Mouse (Mus musculus) stomach, embryonic 15.5 days (tissue): ENCODE measurements around the gene Samd13. TPM values are rescaled to one million over a fixed set of nuclear protein-coding genes. Genes with fewer than 3 reads are reported as not detected.

Source experiments
- ATAC-seq: fragments of 200-750 bp; cut with Nextera tagmentation; 2 replicates; pipeline ENCODE4 v1.8.0; 2017; ENCODE audit warnings: low read depth, moderate number of reproducible peaks, moderate TSS enrichment; ENCODE audit not compliant: insufficient read depth, low FRiP score
- H3K27ac ChIP-seq: fragments of 300-500 bp; sonication (generic); 2 replicates; pipeline ENCODE4 v1.5.1; 2015; ENCODE audit warnings: mild to moderate bottlenecking, inconsistent platforms
- H3K27me3 ChIP-seq: fragments of 300-500 bp; sonication (generic); replicated peaks from 2 replicates; pipeline ENCODE4 v1.6.1; 2015; ENCODE audit warnings: inconsistent platforms
- H3K36me3 ChIP-seq: fragments of 300-500 bp; sonication (generic); 2 replicates; pipeline ENCODE4 v1.6.1; 2015; ENCODE audit warnings: inconsistent platforms
- H3K4me1 ChIP-seq: fragments of 300-500 bp; sonication (generic); 2 replicates; pipeline ENCODE4 v1.6.1; 2015; ENCODE audit warnings: inconsistent platforms
- H3K4me2 ChIP-seq: fragments of 300-500 bp; sonication (generic); 2 replicates; pipeline ENCODE4 v1.6.1; 2015; ENCODE audit warnings: mild to moderate bottlenecking, inconsistent platforms
- H3K4me3 ChIP-seq: fragments of 300-500 bp; sonication (generic); replicated peaks from 2 replicates; pipeline ENCODE4 v1.5.1; 2015; ENCODE audit warnings: inconsistent platforms
- H3K9ac ChIP-seq: fragments of 300-500 bp; sonication (generic); 2 replicates; pipeline ENCODE4 v1.6.1; 2015; ENCODE audit warnings: inconsistent platforms
- H3K9me3 ChIP-seq: fragments of 300-500 bp; sonication (generic); 2 replicates; pipeline ENCODE4 v1.6.1; 2016; ENCODE audit warnings: inconsistent platforms
- WGBS: fragments of 180-500 bp; shearing (Covaris S2); methylation state at CpG from one replicate; pipeline ENCODE4 v1.1.7; 2015; 5-methylcytosine and 5-hydroxymethylcytosine counted together
- polyA plus RNA-seq: library from polyadenylated mRNA; unstranded; fragments of >200 nt; fragmentation: Nextera tagmentation; extraction: Ambion mirVana; gene quantifications from 2 replicates; pipeline ENCODE4 v1.2.1, GENCODE M21; 2015

Samd13 gene
- polyA plus RNA-seq, 1 experiment from 2014 or later = 0.67 TPM

DNA sequence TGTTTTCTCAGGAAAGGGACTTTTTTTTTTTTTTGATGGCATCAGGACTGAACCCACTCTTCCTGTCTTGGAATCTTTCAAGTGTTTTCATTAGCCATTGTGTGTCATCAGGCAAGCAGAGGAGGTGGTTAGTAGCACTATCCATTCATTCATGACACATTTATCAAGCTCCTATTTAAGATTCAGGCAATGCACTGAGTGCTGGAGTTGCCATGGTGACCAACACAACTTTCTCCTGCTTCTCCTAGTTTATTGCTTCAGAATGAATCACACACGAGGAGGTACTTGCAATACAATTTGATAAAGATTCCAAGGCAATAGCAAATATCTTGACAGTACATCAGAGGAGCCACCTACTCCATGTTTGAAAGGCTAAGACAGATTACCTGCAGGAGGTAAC lies 78.0 kb downstream of the Samd13 start:
- Histone ChIP-seq H3K4me2 (no peak overlapping the region), H3K27me3 (no peaks in the 10 kb centered on the region), H3K4me1 (no peaks in the 10 kb centered on the region), H3K9me3 (no peaks in the 10 kb centered on the region), H3K4me3 (no peak overlapping the region), H3K36me3 (no peaks in the 10 kb centered on the region), H3K9ac (no peak overlapping the region), H3K27ac (no peak overlapping the region)
- ATAC-seq = no peak
- WGBS = 20% methylated on average over 1 of the region's 1 CpGs

DNA sequence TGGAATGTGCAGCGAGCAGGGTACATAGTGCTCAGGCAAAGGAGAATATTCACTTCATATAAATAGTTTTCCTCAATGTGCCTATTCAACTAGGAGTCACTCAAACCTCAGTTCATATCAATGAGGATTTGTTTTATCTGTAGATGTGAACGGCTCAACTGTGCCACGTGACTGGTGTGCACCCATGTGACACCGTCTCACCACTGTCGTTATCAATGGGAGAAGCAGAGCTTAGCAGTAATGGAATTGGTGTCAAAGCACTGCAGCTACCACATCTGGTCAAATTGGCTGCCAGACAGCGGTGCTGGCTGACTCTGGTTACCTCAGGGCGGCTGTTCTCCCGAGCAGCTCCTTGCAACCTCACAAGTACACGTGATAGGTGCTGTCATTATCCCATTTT lies 80.7 kb downstream of the Samd13 start:
- WGBS = 72% methylated on average over 9 of the region's 9 CpGs
- no peak overlapping the region for H3K4me2 ChIP-seq
- no peaks in the 10 kb centered on the region for H3K36me3 ChIP-seq

DNA sequence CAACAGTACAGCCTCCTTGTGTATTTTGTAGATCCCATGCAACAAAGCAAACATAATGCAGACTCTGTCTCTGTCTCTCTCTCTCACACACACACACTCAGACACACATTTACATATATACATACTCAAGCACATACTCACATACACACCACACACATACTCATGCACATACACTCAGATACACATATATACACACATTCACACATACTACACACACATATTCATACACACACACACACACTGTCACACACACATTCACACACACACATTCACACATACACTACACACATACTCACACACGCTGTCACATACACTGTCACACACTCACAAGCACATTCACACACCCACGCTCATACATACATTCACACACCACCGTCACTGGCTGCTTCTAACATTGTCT lies 82.9 kb downstream of the Samd13 start:
- Histone ChIP-seq H3K4me1 (0 out of 2 replicates have a peak, but pooled peaks cover 2% of the 10 kb centered on the region), H3K4me3 (no peak overlapping the region), H3K9ac (no peak overlapping the region), H3K9me3 (no peaks in the 10 kb centered on the region), H3K27ac (no peak overlapping the region), H3K4me2 (no peak overlapping the region), H3K36me3 (no peaks in the 10 kb centered on the region), H3K27me3 (no peaks in the 10 kb centered on the region)
- ATAC-seq = no peak
- WGBS = 91% methylated on average over 3 of the region's 3 CpGs

More for the DNA sequence above, 80.7 kb downstream of the Samd13 start:
- Histone ChIP-seq H3K27ac (no peak overlapping the region), H3K9ac (no peak overlapping the region), H3K4me1 (no peaks in the 10 kb centered on the region), H3K27me3 (no peaks in the 10 kb centered on the region), H3K9me3 (no peaks in the 10 kb centered on the region), H3K4me3 (no peak overlapping the region)
- no peak for ATAC-seq

DNA sequence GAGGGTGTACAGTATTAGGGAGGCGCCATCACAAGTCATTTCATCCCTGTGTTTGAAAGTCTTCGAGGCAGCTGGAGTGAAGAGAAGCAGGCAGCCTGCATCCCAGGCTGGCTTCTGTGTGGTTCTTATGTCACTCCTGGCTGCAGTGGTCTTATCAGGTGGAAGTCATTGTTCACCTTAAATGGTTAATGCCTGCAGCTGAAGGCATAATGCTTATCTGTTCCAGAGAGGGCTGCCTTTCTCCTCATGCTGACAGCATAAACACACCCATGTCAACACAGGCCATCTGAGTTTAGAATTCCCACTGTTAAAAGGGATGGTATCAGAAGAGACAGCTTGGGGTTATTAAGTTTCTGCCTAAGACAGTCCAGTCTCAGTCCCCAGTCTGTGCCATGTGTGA lies 84.2 kb downstream of the Samd13 start:
- Histone ChIP-seq H3K4me3 (no peak overlapping the region), H3K4me1 (0 out of 2 replicates have a peak, but pooled peaks cover 2% of the 10 kb centered on the region), H3K27ac (no peak overlapping the region), H3K27me3 (no peaks in the 10 kb centered on the region), H3K36me3 (no peaks in the 10 kb centered on the region), H3K9me3 (no peaks in the 10 kb centered on the region), H3K9ac (no peak overlapping the region), H3K4me2 (no peak overlapping the region)
- WGBS = 58% methylated on average over 2 of the region's 2 CpGs
- ATAC-seq = no peak

DNA sequence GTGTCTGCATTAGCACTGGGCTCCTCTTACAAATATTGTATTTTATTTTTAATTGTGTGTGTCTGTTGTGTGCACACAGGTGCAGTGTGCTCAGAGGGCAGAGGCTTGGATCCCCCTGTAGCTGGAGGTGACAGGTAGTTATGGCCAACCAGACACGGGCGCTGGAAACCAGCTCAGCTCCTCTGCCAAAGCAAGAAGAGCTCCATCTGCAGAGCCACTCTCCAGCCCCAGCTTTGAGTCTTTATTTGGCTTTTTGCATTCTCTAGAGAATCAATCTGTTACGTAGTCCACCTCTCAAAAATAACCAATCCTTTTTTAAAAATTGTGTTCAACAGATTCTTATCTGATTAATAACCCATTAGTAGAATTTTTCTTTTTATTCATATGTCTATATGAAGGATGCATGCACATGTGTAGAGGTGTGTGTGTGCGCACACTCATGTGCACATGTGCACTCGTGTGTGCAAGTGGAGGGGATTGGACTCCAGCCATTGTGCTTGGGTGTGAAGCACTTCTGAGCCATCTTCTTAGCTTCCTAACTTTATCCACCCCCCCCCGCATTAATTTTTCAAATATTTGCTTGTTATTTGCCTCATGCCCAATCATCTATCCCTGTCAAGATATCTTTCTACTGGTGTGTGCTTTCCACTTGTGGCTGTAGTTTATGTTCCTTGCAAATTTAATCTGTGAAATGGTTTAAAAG lies 86.0 kb downstream of the Samd13 start:
- Histone ChIP-seq H3K36me3 (no peaks in the 10 kb centered on the region), H3K4me3 (no peak overlapping the region), H3K27me3 (no peaks in the 10 kb centered on the region), H3K9ac (no peak overlapping the region), H3K4me1 (0 out of 2 replicates have a peak, but pooled peaks cover 2% of the 10 kb centered on the region), H3K4me2 (no peak overlapping the region), H3K9me3 (no peaks in the 10 kb centered on the region), H3K27ac (no peak overlapping the region)
- ATAC-seq = no peak
- WGBS = 74% methylated on average over 6 of the region's 6 CpGs

DNA sequence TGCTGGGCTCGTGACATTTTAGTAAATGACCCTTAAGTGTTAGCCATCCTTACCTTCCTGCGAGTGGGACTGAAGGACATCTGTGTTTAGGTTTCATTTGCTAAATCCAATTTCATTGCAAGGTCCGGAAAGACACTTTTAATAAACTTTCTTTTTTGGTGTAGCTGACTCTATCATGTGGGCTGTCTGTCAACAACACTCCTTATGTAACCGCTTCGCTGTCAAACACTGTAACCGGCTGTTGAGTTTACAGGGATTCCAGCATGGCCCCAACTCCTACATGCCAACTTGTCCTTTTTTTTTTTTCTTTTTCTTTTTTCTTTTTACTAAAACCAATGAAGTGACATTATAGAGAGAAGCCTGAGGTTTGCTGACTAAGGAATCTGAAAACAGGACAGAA lies 87.0 kb downstream of the Samd13 start:
- 57% methylated on average over 6 of the region's 6 CpGs for whole genome bisulfite sequencing

DNA sequence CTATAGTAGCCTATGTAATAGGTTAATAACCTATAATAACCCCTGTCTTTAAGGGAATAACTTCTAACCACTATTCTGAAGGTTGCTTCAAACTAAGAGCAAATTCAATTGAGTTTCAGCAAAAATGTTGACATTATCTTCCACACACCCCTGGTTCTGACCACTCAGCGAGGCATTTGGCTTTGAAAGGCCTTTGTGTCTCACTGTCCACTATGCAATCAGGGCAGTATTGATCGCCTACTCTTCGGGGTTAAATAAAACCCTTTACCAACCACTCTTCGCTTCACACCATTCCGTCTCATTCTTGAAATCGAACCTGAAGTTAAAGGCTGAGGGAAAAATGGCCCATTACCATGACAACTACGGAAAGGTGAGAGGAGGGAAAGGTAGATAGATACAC lies 88.5 kb downstream of the Samd13 start:
- no peak for ATAC-seq
- Histone ChIP-seq H3K4me2 (no peak overlapping the region), H3K4me3 (no peak overlapping the region), H3K4me1 (0 out of 2 replicates have a peak, but pooled peaks cover 2% of the 10 kb centered on the region), H3K27ac (no peak overlapping the region), H3K36me3 (no peaks in the 10 kb centered on the region), H3K27me3 (no peaks in the 10 kb centered on the region), H3K9me3 (no peaks in the 10 kb centered on the region), H3K9ac (no peak overlapping the region)
- WGBS = 84% methylated on average over 7 of the region's 7 CpGs

More for the DNA sequence above, 87.0 kb downstream of the Samd13 start:
- Histone ChIP-seq H3K4me3 (no peak overlapping the region), H3K4me2 (no peak overlapping the region), H3K36me3 (no peaks in the 10 kb centered on the region), H3K27ac (no peak overlapping the region), H3K27me3 (no peaks in the 10 kb centered on the region), H3K4me1 (0 out of 2 replicates have a peak, but pooled peaks cover 2% of the 10 kb centered on the region), H3K9me3 (no peaks in the 10 kb centered on the region), H3K9ac (no peak overlapping the region)
- no peak for ATAC-seq

DNA sequence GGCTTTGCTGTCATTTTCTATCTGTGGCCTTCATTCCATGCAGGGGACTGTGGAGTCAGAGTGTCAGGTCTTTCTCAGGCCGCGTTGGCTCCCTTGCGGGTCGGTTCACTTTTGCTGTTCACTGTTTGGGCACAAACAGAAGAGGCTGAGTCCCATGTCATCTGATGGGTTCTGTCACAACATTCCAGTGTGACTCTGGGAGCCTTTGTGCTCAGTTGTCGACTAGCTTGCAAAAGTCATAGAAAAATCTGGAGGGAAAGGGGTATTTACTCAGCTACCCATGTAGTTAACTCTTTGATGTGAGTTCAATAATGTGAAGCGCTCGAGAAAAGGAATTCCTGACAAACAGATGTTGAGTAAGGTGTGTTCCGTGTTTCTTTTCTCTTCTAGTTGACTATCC lies 89.0 kb downstream of the Samd13 start:
- no peak overlapping the region for H3K27ac ChIP-seq
- no peak for ATAC-seq
- H3K9me3 ChIP-seq = no peaks in the 10 kb centered on the region
- no peaks in the 10 kb centered on the region for H3K36me3 ChIP-seq
- H3K4me2 ChIP-seq = no peak overlapping the region
- H3K4me1 ChIP-seq = 0 out of 2 replicates have a peak, but pooled peaks cover 2% of the 10 kb centered on the region
- no peak overlapping the region for H3K4me3 ChIP-seq
- H3K27me3 ChIP-seq = no peaks in the 10 kb centered on the region
- WGBS = 79% methylated on average over 8 of the region's 8 CpGs
- no peak overlapping the region for H3K9ac ChIP-seq

DNA sequence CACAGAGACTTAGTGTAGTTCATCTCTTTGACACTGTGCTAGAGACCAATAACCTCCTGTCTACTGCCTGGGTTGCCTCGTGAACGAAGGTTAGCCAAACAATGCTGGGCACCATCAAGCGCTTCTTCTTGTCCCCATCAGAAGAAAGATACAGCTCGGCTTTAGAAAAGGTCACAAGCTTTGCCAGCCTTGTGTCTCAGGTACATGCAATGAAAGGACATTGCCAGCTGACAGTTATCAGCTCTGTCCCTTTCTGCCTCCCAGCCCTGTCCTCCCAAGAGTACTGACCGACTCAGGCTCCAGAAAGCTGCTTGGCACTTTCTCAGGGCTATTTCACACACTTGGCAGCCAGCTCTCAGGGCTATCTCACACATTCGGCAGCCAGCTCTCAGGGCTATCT lies 90.0 kb downstream of the Samd13 start:
- Histone ChIP-seq H3K36me3 (no peaks in the 10 kb centered on the region), H3K27ac (no peak overlapping the region), H3K27me3 (no peaks in the 10 kb centered on the region), H3K9ac (no peak overlapping the region), H3K9me3 (no peaks in the 10 kb centered on the region), H3K4me1 (0 out of 2 replicates have a peak, but pooled peaks cover 2% of the 10 kb centered on the region), H3K4me2 (no peak overlapping the region), H3K4me3 (no peak overlapping the region)
- 83% methylated on average over 6 of the region's 6 CpGs for WGBS
- ATAC-seq = no peak

Other genes with a start within 250 kb of the Samd13 start
- 10.9 and 11.3 TPM in 2 replicates for gene Ctbs, start 235.8 kb downstream of the Samd13 start, polyA plus RNA-seq
- 4.2 and 5.4 TPM in 2 replicates for gene Spata1, start 185.8 kb downstream of the Samd13 start, polyA plus RNA-seq
- 992 and 1,078 TPM in 2 replicates for gene Gng5, start 185.8 kb downstream of the Samd13 start, polyA plus RNA-seq
- gene Rpf1, start 164.2 kb downstream of the Samd13 start, polyA plus RNA-seq = 49.7 and 51.6 TPM in 2 replicates
- 0.43 and 1.5 TPM in 2 replicates for gene Uox, start 115.2 kb downstream of the Samd13 start, polyA plus RNA-seq
- gene Dnase2b, start 70.0 kb downstream of the Samd13 start, polyA plus RNA-seq = 0.23 and 0.24 TPM in 2 replicates
- not detected in 2 replicates for gene 4930503B20Rik, start 34.3 kb downstream of the Samd13 start, polyA plus RNA-seq
- gene Prkacb, start 127.4 kb upstream of the Samd13 start, polyA plus RNA-seq = 51.5 and 56.8 TPM in 2 replicates
- 2.6 and 2.9 TPM in 2 replicates for gene Ttll7, start 166.8 kb upstream of the Samd13 start, polyA plus RNA-seq